Mouse (Mus musculus): ENCODE data around the gene Gm20388. TPM values are rescaled to one million over a fixed set of nuclear protein-coding genes. Genes with fewer than 3 reads are reported as not detected.
A peak's percentile ranks its signal among the peaks of the same experiment; 100 is the strongest.

Gene Gm20388
- total and polyA plus RNA-seq, 2 experiments from 2014 or later = 17.3 TPM; not detected in 1

DNA sequence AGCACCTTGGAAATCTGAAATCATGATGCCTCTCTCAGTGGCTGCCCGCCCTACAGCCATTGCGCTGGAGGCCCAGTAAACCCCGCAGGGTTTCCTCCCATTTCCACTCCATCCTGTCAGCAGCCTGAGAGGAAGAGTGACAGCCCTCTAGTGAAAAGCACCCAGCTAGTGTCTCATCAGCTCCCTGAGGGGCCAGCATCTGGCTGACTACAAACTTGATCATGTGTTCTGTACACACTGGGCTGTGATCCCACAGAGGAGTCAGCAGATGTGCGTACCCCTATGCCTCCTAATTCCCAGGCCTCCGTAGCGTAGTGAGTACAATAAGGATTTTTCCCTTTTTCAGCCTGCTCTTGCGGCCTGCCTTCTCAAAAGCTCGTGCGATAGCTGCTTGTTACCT is 4346.2 kb downstream of the Gm20388 start:
- no peaks in the 10 kb centered on the region for H3K27me3 ChIP-seq (ENCODE audit: control insufficient read depth, insufficient read depth, low read length)
- 15% methylated on average over 9 of the region's 9 CpGs for WGBS
- H3K4me3 ChIP-seq (ENCODE audit: low read depth, low read length) = no peak overlapping the region
- no peaks in the 10 kb centered on the region for H3K9me3 ChIP-seq (replicated peaks; ENCODE audit: control insufficient read depth, low read length)
- H3K4me2 ChIP-seq (ENCODE audit: low read depth, low read length) = peak overlapping the region; percentile 36; the same call in 1 of the 2 replicates
- H3K27ac ChIP-seq (ENCODE audit: low read depth) = peak overlapping the region; percentile 73
- TF ChIP-seq CTCF (IDR thresholded peaks at IDR 0.05; ENCODE audit: low read depth) (no peak), EP300 (IDR thresholded peaks at IDR 0.05; ENCODE audit: low read depth) (no peak)
- H3K4me1 ChIP-seq (ENCODE audit: control insufficient read depth, insufficient read depth) = peaks cover 51% of the 10 kb centered on the region
- H3K9ac ChIP-seq (replicated peaks; ENCODE audit: low read depth, low read length) = no peak overlapping the region
- DNase-seq (ENCODE audit: low spot score) (peak; percentile 49), ATAC-seq (ENCODE audit: insufficient read depth, low read depth) (peak; percentile 53)
- no peaks in the 10 kb centered on the region for H3K36me3 ChIP-seq (replicated peaks; ENCODE audit: control insufficient read depth, insufficient read depth, low read length)

DNA sequence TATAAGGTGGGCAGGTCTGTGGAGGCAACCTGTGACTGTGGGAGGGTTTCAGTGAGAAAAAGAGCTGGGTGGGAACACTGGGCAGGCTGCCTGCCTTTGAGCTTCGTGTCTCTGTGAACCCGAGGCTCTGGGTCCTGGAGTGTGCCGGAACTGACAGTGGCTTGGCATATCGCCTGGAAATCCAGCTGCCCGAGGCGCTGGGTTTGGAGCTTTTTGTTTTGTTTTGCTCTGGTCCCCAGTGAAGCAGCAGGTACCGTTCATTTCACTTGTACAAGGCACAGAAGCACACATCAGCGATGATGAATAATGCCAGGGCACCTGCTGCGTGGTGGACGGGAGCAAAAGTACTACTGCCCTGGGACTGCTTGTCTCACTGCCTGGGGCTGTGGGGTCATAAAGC is 4346.7 kb downstream of the Gm20388 start:
- Histone ChIP-seq H3K4me3 (ENCODE audit: low read depth, low read length) (no peak overlapping the region), H3K9ac (replicated peaks; ENCODE audit: low read depth, low read length) (no peak overlapping the region), H3K4me2 (ENCODE audit: low read depth, low read length) (peak overlapping the region; percentile 36), H3K27me3 (ENCODE audit: control insufficient read depth, insufficient read depth, low read length) (no peaks in the 10 kb centered on the region), H3K9me3 (replicated peaks; ENCODE audit: control insufficient read depth, low read length) (no peaks in the 10 kb centered on the region), H3K4me1 (ENCODE audit: control insufficient read depth, insufficient read depth) (peaks cover 49% of the 10 kb centered on the region), H3K27ac (ENCODE audit: low read depth) (peak overlapping the region; percentile 73), H3K36me3 (replicated peaks; ENCODE audit: control insufficient read depth, insufficient read depth, low read length) (no peaks in the 10 kb centered on the region)
- WGBS = 14% methylated on average over 10 of the region's 10 CpGs
- ATAC-seq (ENCODE audit: insufficient read depth, low read depth) (peak; percentile 77), DNase-seq (ENCODE audit: low spot score) (peak; percentile 85)
- TF ChIP-seq EP300 (IDR thresholded peaks at IDR 0.05; ENCODE audit: low read depth) (no peak), CTCF (IDR thresholded peaks at IDR 0.05; ENCODE audit: low read depth) (no peak)

GRCm38 (mm10) chr8:124259146-124259545 is 4348.5 kb downstream of the Gm20388 start:
- H3K36me3 ChIP-seq (replicated peaks; ENCODE audit: control insufficient read depth, insufficient read depth, low read length) = no peaks in the 10 kb centered on the region
- DNase-seq (ENCODE audit: low spot score) = no peak
- TF ChIP-seq CTCF (IDR thresholded peaks at IDR 0.05; ENCODE audit: low read depth) = no peak
- no peak for TF ChIP-seq EP300 (IDR thresholded peaks at IDR 0.05; ENCODE audit: low read depth)
- H3K27ac ChIP-seq (ENCODE audit: low read depth) = no peak overlapping the region
- peaks cover 57% of the 10 kb centered on the region for H3K4me1 ChIP-seq (ENCODE audit: control insufficient read depth, insufficient read depth)
- no peaks in the 10 kb centered on the region for H3K9me3 ChIP-seq (replicated peaks; ENCODE audit: control insufficient read depth, low read length)
- no peak for ATAC-seq (ENCODE audit: insufficient read depth, low read depth)
- 81% methylated on average over 4 of the region's 4 CpGs for WGBS
- H3K4me2 ChIP-seq (ENCODE audit: low read depth, low read length) = no peak overlapping the region
- H3K9ac ChIP-seq (replicated peaks; ENCODE audit: low read depth, low read length) = no peak overlapping the region
- no peaks in the 10 kb centered on the region for H3K27me3 ChIP-seq (ENCODE audit: control insufficient read depth, insufficient read depth, low read length)
- no peak overlapping the region for H3K4me3 ChIP-seq (ENCODE audit: low read depth, low read length)

DNA sequence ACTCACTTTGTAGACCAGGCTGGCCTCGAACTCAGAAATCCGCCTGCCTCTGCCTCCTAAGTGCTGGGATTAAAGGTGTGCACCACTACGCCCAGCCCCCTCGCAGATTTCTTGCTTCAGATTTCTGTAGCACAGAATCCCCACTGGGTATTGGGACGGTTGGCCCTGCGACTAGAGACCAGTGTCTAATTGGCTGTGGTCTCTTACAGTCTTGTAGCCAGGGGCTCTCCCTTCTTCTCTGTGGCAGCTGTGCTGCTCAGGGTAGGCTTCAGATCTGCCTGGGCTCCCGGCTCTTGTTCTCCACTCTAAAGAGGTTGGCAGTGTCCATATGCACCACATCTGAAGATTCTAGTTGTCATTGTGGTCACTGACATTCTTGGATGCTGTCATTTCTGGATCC is 4349.3 kb downstream of the Gm20388 start:
- no peak for TF ChIP-seq CTCF (IDR thresholded peaks at IDR 0.05; ENCODE audit: low read depth)
- no peak for TF ChIP-seq EP300 (IDR thresholded peaks at IDR 0.05; ENCODE audit: low read depth)
- H3K27ac ChIP-seq (ENCODE audit: low read depth) = no peak overlapping the region
- H3K9me3 ChIP-seq (replicated peaks; ENCODE audit: control insufficient read depth, low read length) = no peaks in the 10 kb centered on the region
- peaks cover 65% of the 10 kb centered on the region for H3K4me1 ChIP-seq (ENCODE audit: control insufficient read depth, insufficient read depth)
- no peaks in the 10 kb centered on the region for H3K36me3 ChIP-seq (replicated peaks; ENCODE audit: control insufficient read depth, insufficient read depth, low read length)
- DNase-seq (ENCODE audit: low spot score) = no peak
- H3K4me2 ChIP-seq (ENCODE audit: low read depth, low read length) = peak overlapping the region; percentile 29; the same call in 1 of the 2 replicates
- no peak overlapping the region for H3K9ac ChIP-seq (replicated peaks; ENCODE audit: low read depth, low read length)
- no peak overlapping the region for H3K4me3 ChIP-seq (ENCODE audit: low read depth, low read length)
- 88% methylated on average over 7 of the region's 7 CpGs for WGBS
- no peaks in the 10 kb centered on the region for H3K27me3 ChIP-seq (ENCODE audit: control insufficient read depth, insufficient read depth, low read length)
- ATAC-seq (ENCODE audit: insufficient read depth, low read depth) = no peak

GRCm38 (mm10) chr8:124260371-124260770 is 4349.7 kb downstream of the Gm20388 start:
- no peak overlapping the region for H3K9ac ChIP-seq (replicated peaks; ENCODE audit: low read depth, low read length)
- no peaks in the 10 kb centered on the region for H3K36me3 ChIP-seq (replicated peaks; ENCODE audit: control insufficient read depth, insufficient read depth, low read length)
- peaks cover 69% of the 10 kb centered on the region for H3K4me1 ChIP-seq (ENCODE audit: control insufficient read depth, insufficient read depth)
- WGBS = 37% methylated on average over 12 of the region's 12 CpGs
- peak overlapping the region; percentile 18; the same call in 1 of the 2 replicates for H3K27ac ChIP-seq (ENCODE audit: low read depth)
- DNase-seq (ENCODE audit: low spot score) = no peak
- no peaks in the 10 kb centered on the region for H3K9me3 ChIP-seq (replicated peaks; ENCODE audit: control insufficient read depth, low read length)
- H3K4me2 ChIP-seq (ENCODE audit: low read depth, low read length) = peak overlapping the region; percentile 29; the same call in 1 of the 2 replicates
- H3K27me3 ChIP-seq (ENCODE audit: control insufficient read depth, insufficient read depth, low read length) = no peaks in the 10 kb centered on the region
- TF ChIP-seq CTCF (IDR thresholded peaks at IDR 0.05; ENCODE audit: low read depth) (peak; percentile 1; the same call in 1 of the 2 replicates), EP300 (IDR thresholded peaks at IDR 0.05; ENCODE audit: low read depth) (no peak)
- no peak for ATAC-seq (ENCODE audit: insufficient read depth, low read depth)
- H3K4me3 ChIP-seq (ENCODE audit: low read depth, low read length) = no peak overlapping the region

DNA sequence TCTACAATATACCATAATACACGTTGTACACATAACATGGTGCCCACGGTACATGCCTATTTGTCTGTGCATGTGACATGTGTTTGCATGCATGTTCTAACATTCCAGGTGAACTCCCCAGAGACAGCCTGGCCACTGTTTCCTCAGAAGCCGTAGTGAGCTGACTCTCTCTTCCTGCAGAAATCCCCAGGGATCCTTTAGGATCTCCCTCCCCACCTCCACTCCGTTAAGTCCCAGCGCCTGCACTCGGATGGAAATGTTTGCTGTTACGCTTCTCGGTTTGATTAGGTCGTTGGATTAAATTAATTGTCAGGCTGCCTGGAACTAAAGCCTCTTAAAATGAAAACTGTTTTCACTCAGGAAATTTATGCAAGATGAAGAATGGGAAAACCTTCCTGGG is 4352.4 kb downstream of the Gm20388 start:
- Histone ChIP-seq H3K27ac (ENCODE audit: low read depth) (no peak overlapping the region), H3K36me3 (replicated peaks; ENCODE audit: control insufficient read depth, insufficient read depth, low read length) (no peaks in the 10 kb centered on the region), H3K9ac (replicated peaks; ENCODE audit: low read depth, low read length) (no peak overlapping the region), H3K4me3 (ENCODE audit: low read depth, low read length) (no peak overlapping the region), H3K27me3 (ENCODE audit: control insufficient read depth, insufficient read depth, low read length) (no peaks in the 10 kb centered on the region), H3K4me2 (ENCODE audit: low read depth, low read length) (no peak overlapping the region), H3K4me1 (ENCODE audit: control insufficient read depth, insufficient read depth) (peaks cover 46% of the 10 kb centered on the region), H3K9me3 (replicated peaks; ENCODE audit: control insufficient read depth, low read length) (no peaks in the 10 kb centered on the region)
- TF ChIP-seq EP300 (IDR thresholded peaks at IDR 0.05; ENCODE audit: low read depth) (no peak), CTCF (IDR thresholded peaks at IDR 0.05; ENCODE audit: low read depth) (no peak)
- ATAC-seq (ENCODE audit: insufficient read depth, low read depth) (no peak), DNase-seq (ENCODE audit: low spot score) (no peak)
- WGBS = 63% methylated on average over 9 of the region's 9 CpGs
